Mouse (Mus musculus): ENCODE measurements around the gene Tuba1c. TPM values are rescaled to one million over a fixed set of nuclear protein-coding genes. Genes with fewer than 3 reads are reported as not detected.

Tuba1c gene
- total RNA-seq, 2 experiments from 2014 or later = 255 to 292 TPM

GRCm38 (mm10) chr15:98993093-98993793 lies 36.4 kb upstream of the Tuba1c start:
- intact Hi-C loops (cut with DNase I) = no loop called here

GRCm38 (mm10) chr15:98993865-98994264 lies 35.8 kb upstream of the Tuba1c start:
- intact Hi-C loops (cut with DNase I) = no loop called here
- peak; percentile 87 to 91 for DNase-seq (ENCODE audit: extremely low spot score in 1 of 2, low spot score in 2 of 2)

More at GRCm38 (mm10) chr15:98993093-98993793, 36.4 kb upstream of the Tuba1c start:
- DNase-seq (ENCODE audit: extremely low spot score in 1 of 2, low spot score in 2 of 2) = peak; percentile 91 to 96

- intact Hi-C loops (cut with DNase I) = loop anchor here (5.0 kb wide), 1 partner anchor 103 kb away; the partner anchor contains the start of gene Rhebl1
- DNase-seq (ENCODE audit: extremely low spot score in 1 of 2, low spot score in 2 of 2) = no peak
Observed at GRCm38 (mm10) chr15:98994957-98995520, 34.7 kb upstream of the Tuba1c start.

- no peak for DNase-seq (ENCODE audit: extremely low spot score in 1 of 2, low spot score in 2 of 2)
- intact Hi-C loops (cut with DNase I) = loop anchor here (5.0 kb wide), 1 partner anchor 105 kb away; the partner anchor contains the start of gene Rhebl1
Observed at GRCm38 (mm10) chr15:98996840-98997239, 32.9 kb upstream of the Tuba1c start.

- intact Hi-C loops (cut with DNase I) = loop anchor here (5.0 kb wide), 1 partner anchor 106 kb away; the partner anchor contains the start of gene Rhebl1
- peak in 1 of 2 experiments; percentile 17 for DNase-seq (ENCODE audit: extremely low spot score in 1 of 2, low spot score in 2 of 2)
Observed at GRCm38 (mm10) chr15:98997938-98998774, 31.5 kb upstream of the Tuba1c start.

- peak in 1 of 2 experiments; percentile 11 for DNase-seq (ENCODE audit: extremely low spot score in 1 of 2, low spot score in 2 of 2)
- intact Hi-C loops (cut with DNase I) = loop anchor here (5.0 kb wide), 1 partner anchor 106 kb away; the partner anchor contains the start of gene Rhebl1
Observed at GRCm38 (mm10) chr15:98998775-98999157, 30.9 kb upstream of the Tuba1c start.

- intact Hi-C loops (cut with DNase I) = no loop called here
- peak in 1 of 2 experiments; percentile 51 for DNase-seq (ENCODE audit: extremely low spot score in 1 of 2, low spot score in 2 of 2)
Observed at GRCm38 (mm10) chr15:99000535-99001283, 29.0 kb upstream of the Tuba1c start.

- intact Hi-C loops (cut with DNase I) = no loop called here
- DNase-seq (ENCODE audit: extremely low spot score in 1 of 2, low spot score in 2 of 2) = peak in 1 of 2 experiments; percentile 60
Observed at GRCm38 (mm10) chr15:99001451-99001931, 28.2 kb upstream of the Tuba1c start.

- no peak for DNase-seq (ENCODE audit: extremely low spot score in 1 of 2, low spot score in 2 of 2)
Observed at GRCm38 (mm10) chr15:99003600-99003999, 26.1 kb upstream of the Tuba1c start.

GRCm38 (mm10) chr15:99008801-99009241 lies 20.9 kb upstream of the Tuba1c start:
- intact Hi-C loops (cut with DNase I) = no loop called here
- DNase-seq (ENCODE audit: extremely low spot score in 1 of 2, low spot score in 2 of 2) = no peak

More at GRCm38 (mm10) chr15:99003600-99003999, 26.1 kb upstream of the Tuba1c start:
- intact Hi-C loops (cut with DNase I) = no loop called here

GRCm38 (mm10) chr15:99010896-99011295 lies 18.8 kb upstream of the Tuba1c start:
- intact Hi-C loops (cut with DNase I) = no loop called here
- no peak for DNase-seq (ENCODE audit: extremely low spot score in 1 of 2, low spot score in 2 of 2)

GRCm38 (mm10) chr15:99011946-99012345 lies 17.7 kb upstream of the Tuba1c start:
- intact Hi-C loops (cut with DNase I) = no loop called here
- no peak for DNase-seq (ENCODE audit: extremely low spot score in 1 of 2, low spot score in 2 of 2)

- intact Hi-C loops (cut with DNase I) = no loop called here
- DNase-seq (ENCODE audit: extremely low spot score in 1 of 2, low spot score in 2 of 2) = no peak
Observed at GRCm38 (mm10) chr15:99014496-99015030, 15.1 kb upstream of the Tuba1c start.

- intact Hi-C loops (cut with DNase I) = no loop called here
- no peak for DNase-seq (ENCODE audit: extremely low spot score in 1 of 2, low spot score in 2 of 2)
Observed at GRCm38 (mm10) chr15:99017355-99017761, 12.3 kb upstream of the Tuba1c start.

- intact Hi-C loops (cut with DNase I) = no loop called here
- DNase-seq (ENCODE audit: extremely low spot score in 1 of 2, low spot score in 2 of 2) = no peak
Observed at GRCm38 (mm10) chr15:99017986-99018385, 11.7 kb upstream of the Tuba1c start.

GRCm38 (mm10) chr15:99018630-99019029 lies 11.1 kb upstream of the Tuba1c start:
- intact Hi-C loops (cut with DNase I) = no loop called here
- DNase-seq (ENCODE audit: extremely low spot score in 1 of 2, low spot score in 2 of 2) = no peak

- no peak for DNase-seq (ENCODE audit: extremely low spot score in 1 of 2, low spot score in 2 of 2)
- intact Hi-C loops (cut with DNase I) = no loop called here
Observed at GRCm38 (mm10) chr15:99019436-99019835, 10.3 kb upstream of the Tuba1c start.

GRCm38 (mm10) chr15:99020171-99020570 lies 9.5 kb upstream of the Tuba1c start:
- no peak for DNase-seq (ENCODE audit: extremely low spot score in 1 of 2, low spot score in 2 of 2)
- intact Hi-C loops (cut with DNase I) = loop anchor here (10.0 kb wide), 1 partner anchor 185 kb away; no protein-coding TSS in a partner anchor

Data from left cerebral cortex, postnatal 10 days (tissue).